Mouse (Mus musculus) midbrain, embryonic 16.5 days (tissue): ENCODE data around the gene Man2b2. TPM values are rescaled to one million over a fixed set of nuclear protein-coding genes. Genes with fewer than 3 reads are reported as not detected.
"Not testable (repeated sequence)": the region's sequence is repeated elsewhere in the genome, so short reads cannot be mapped to it uniquely, and the experiment has no call there.

Experiments
- ATAC-seq: fragments of 200-750 bp; cut with Nextera tagmentation; 2 replicates; pipeline ENCODE4 v1.8.0; 2017; ENCODE audit warnings: moderate TSS enrichment
- H3K27ac ChIP-seq: fragments of 300-500 bp; sonication (generic); 2 replicates; pipeline ENCODE4 v1.5.1; 2014; ENCODE audit warnings: mild to moderate bottlenecking, low read length, mixed read lengths
- H3K27me3 ChIP-seq: fragments of 300-500 bp; sonication (generic); 2 replicates; pipeline ENCODE4 v1.6.1; 2014; ENCODE audit warnings: low read depth, low read length, mixed read lengths; ENCODE audit not compliant: control insufficient read depth, insufficient read depth
- H3K36me3 ChIP-seq: fragments of 300-500 bp; sonication (generic); 2 replicates; pipeline ENCODE4 v1.6.1; 2014; ENCODE audit warnings: mild to moderate bottlenecking, low read length, moderate library complexity, mixed read lengths; ENCODE audit not compliant: control insufficient read depth, insufficient read depth
- H3K4me1 ChIP-seq: fragments of 300-500 bp; sonication (generic); 2 replicates; pipeline ENCODE4 v1.6.1; 2014; ENCODE audit warnings: mild to moderate bottlenecking, low read length, mixed read lengths; ENCODE audit not compliant: control insufficient read depth, insufficient read depth
- H3K4me2 ChIP-seq: fragments of 300-500 bp; sonication (generic); 2 replicates; pipeline ENCODE4 v1.6.1; 2014; ENCODE audit warnings: mild to moderate bottlenecking, low read length, mixed read lengths
- H3K4me3 ChIP-seq: fragments of 300-500 bp; sonication (generic); 2 replicates; pipeline ENCODE4 v1.5.1; 2014; ENCODE audit warnings: low read depth, mild to moderate bottlenecking, low read length, moderate library complexity, mixed read lengths
- H3K9ac ChIP-seq: fragments of 300-500 bp; sonication (generic); 2 replicates; pipeline ENCODE4 v1.6.1; 2014; ENCODE audit warnings: low read depth, low read length, mixed read lengths
- H3K9me3 ChIP-seq: fragments of 300-500 bp; sonication (generic); replicated peaks from 2 replicates; pipeline ENCODE4 v1.6.1; 2014; ENCODE audit warnings: mild to moderate bottlenecking, low read length, mixed read lengths; ENCODE audit not compliant: control insufficient read depth, poor library complexity, severe bottlenecking
- WGBS: fragments of 180-500 bp; shearing (Covaris S2); extraction: QIAGEN DNeasy Blood & Tissue Kit; methylation state at CpG from one replicate; pipeline ENCODE4 v1.1.7; 2014; 5-methylcytosine and 5-hydroxymethylcytosine counted together
- polyA plus RNA-seq: library from polyadenylated mRNA; unstranded; fragments of >200 nt; fragmentation: Nextera tagmentation; extraction: Ambion mirVana; gene quantifications from 2 replicates; pipeline ENCODE4 v1.2.1, GENCODE M21; 2015

The Man2b2 gene
- polyA plus RNA-seq, 1 experiment from 2014 or later: 11.5 TPM

DNA sequence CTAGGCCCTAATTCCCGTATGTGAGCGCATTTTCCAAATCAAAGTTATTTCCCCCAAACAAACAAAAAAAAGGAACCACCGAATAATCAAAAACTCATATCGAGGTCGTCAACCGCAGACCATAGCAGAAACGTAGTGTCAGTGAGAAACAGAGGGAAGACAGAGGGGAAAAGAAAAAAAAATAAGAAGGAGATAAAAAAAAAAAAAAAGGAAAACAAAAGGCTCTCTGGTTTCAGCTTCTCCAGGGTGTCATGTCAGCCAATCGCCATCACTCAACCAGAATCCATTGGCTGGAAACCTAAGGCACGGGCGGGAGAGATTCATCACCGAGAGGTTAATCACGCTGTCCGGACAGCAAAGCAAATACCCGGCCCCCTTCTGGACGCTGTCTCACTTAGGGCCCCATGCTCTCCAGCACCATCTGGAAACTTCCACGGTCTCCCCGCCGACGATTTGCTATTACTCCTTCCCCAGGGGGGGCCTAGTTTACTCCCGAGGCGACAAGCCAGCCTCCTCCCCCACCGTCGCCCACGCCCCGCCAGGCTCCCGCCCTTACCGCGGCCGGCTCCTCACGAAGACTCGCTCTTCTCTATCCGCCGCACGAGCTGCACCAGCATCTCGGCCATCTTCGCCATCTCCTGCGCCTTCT, 34.7 kb downstream of the Man2b2 start:
- not testable (repeated sequence) for H3K4me1 ChIP-seq, H3K36me3 ChIP-seq
- peak overlapping the region; percentile 94 for H3K27ac ChIP-seq

DNA sequence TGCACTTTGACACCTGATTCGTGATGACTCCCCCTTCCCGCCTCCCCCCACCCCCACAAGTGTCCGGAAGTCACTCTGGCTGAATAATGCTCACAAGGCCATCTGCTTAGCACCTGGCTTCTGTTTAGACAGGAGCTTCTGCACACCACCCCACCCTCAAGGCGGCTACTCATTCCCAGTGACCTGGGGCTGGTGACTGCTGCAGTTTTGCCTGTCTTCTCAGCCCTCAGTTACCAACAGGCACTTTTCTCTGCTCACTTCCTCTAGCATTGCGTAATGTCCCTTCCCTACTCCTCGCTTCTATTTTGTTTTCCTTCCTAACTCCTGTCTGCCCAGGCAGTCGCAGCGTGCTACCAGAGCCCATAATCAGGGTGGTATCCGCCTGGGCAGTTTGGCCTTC, 38.6 kb downstream of the Man2b2 start:
- Histone ChIP-seq H3K4me3 (no peak overlapping the region), H3K4me1 (peaks cover 7% of the 10 kb centered on the region), H3K36me3 (peaks cover 4% of the 10 kb centered on the region; the same call in 1 of the 2 replicates), H3K4me2 (no peak overlapping the region), H3K9me3 (no peaks in the 10 kb centered on the region), H3K27me3 (no peaks in the 10 kb centered on the region), H3K27ac (no peak overlapping the region), H3K9ac (no peak overlapping the region)
- WGBS: 84% methylated on average over 9 of the region's 9 CpGs
- ATAC-seq: no peak

More for the DNA sequence above, 34.7 kb downstream of the Man2b2 start:
- WGBS: 5% methylated on average over 34 of the region's 37 CpGs
- not testable (repeated sequence) for H3K9me3 ChIP-seq, H3K27me3 ChIP-seq
- peak overlapping the region; percentile 72 for H3K4me3 ChIP-seq
- peak; percentile 61 for ATAC-seq
- peak overlapping the region; percentile 80 for H3K9ac ChIP-seq
- peak overlapping the region; percentile 59 for H3K4me2 ChIP-seq

- Histone ChIP-seq H3K27me3 (no peaks in the 10 kb centered on the region), H3K4me3 (no peak overlapping the region), H3K9me3 (no peaks in the 10 kb centered on the region), H3K4me1 (no peaks in the 10 kb centered on the region), H3K27ac (no peak overlapping the region), H3K4me2 (no peak overlapping the region), H3K9ac (no peak overlapping the region), H3K36me3 (no peaks in the 10 kb centered on the region)
- 94% methylated on average over 5 of the region's 5 CpGs for WGBS
- ATAC-seq: no peak
Observed at GRCm38 (mm10) chr5:36786052-36786451, 44.4 kb downstream of the Man2b2 start.

- no peak overlapping the region for H3K4me2 ChIP-seq
- no peaks in the 10 kb centered on the region for H3K4me1 ChIP-seq
- H3K27ac ChIP-seq: no peak overlapping the region
- no peaks in the 10 kb centered on the region for H3K27me3 ChIP-seq
- ATAC-seq: no peak
- H3K4me3 ChIP-seq: no peak overlapping the region
- no peak overlapping the region for H3K9ac ChIP-seq
- WGBS: 92% methylated on average over 2 of the region's 2 CpGs
- no peaks in the 10 kb centered on the region for H3K36me3 ChIP-seq
- no peaks in the 10 kb centered on the region; the same call in 1 of the 2 replicates for H3K9me3 ChIP-seq
Observed at GRCm38 (mm10) chr5:36779512-36779911, 50.9 kb downstream of the Man2b2 start.

DNA sequence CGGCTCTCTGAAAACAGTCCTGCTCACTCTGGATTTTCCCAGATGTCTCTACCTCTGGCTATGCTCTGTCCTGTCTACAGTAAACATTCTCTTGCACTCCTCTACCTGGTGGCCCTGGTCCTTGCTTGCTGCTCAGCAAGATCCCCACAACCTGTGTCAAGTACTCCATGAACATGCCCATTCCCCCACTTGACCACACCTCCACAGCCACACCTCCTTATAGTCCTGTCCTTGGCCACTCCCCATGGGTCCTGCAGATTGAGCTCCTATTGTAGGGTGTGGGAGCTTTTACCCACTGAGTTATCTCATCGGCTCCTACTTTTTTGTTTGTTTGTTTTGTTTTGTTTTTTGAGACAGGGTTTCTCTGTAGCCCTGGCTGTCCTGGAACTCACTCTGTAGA, 51.6 kb downstream of the Man2b2 start:
- H3K4me2 ChIP-seq: no peak overlapping the region
- H3K9me3 ChIP-seq: no peaks in the 10 kb centered on the region; the same call in 1 of the 2 replicates
- no peaks in the 10 kb centered on the region for H3K4me1 ChIP-seq
- ATAC-seq: no peak
- no peak overlapping the region for H3K9ac ChIP-seq
- WGBS: 100% methylated on average over 1 of the region's 2 CpGs
- no peak overlapping the region for H3K4me3 ChIP-seq
- no peaks in the 10 kb centered on the region for H3K36me3 ChIP-seq
- H3K27ac ChIP-seq: no peak overlapping the region
- no peaks in the 10 kb centered on the region for H3K27me3 ChIP-seq

DNA sequence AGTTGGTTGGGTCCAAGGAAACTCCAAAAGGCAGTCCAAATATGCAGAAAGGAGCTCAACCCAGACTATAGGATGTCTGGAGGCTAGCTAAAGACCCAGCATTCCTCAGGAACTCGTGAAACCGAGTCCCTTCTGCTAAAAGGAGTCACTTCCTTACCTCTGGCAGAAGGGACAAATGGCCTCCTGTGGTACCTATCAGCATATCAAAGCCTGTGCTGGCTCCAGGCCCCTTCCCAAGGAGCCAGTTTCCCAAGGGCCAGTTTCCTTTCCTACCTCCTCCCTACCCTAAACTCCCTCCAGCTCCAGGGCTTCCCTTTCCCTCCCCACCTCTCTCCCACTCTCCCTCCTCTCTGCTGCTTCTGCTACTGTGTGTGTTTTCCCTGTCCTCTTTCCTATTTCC, 53.3 kb downstream of the Man2b2 start:
- no peak overlapping the region for H3K4me3 ChIP-seq
- no peaks in the 10 kb centered on the region for H3K36me3 ChIP-seq
- H3K9me3 ChIP-seq: no peaks in the 10 kb centered on the region; the same call in 1 of the 2 replicates
- no peak overlapping the region for H3K27ac ChIP-seq
- no peaks in the 10 kb centered on the region for H3K27me3 ChIP-seq
- no peak overlapping the region for H3K4me2 ChIP-seq
- ATAC-seq: no peak
- WGBS: 12% methylated on average over 2 of the region's 2 CpGs
- H3K4me1 ChIP-seq: no peaks in the 10 kb centered on the region
- no peak overlapping the region for H3K9ac ChIP-seq

DNA sequence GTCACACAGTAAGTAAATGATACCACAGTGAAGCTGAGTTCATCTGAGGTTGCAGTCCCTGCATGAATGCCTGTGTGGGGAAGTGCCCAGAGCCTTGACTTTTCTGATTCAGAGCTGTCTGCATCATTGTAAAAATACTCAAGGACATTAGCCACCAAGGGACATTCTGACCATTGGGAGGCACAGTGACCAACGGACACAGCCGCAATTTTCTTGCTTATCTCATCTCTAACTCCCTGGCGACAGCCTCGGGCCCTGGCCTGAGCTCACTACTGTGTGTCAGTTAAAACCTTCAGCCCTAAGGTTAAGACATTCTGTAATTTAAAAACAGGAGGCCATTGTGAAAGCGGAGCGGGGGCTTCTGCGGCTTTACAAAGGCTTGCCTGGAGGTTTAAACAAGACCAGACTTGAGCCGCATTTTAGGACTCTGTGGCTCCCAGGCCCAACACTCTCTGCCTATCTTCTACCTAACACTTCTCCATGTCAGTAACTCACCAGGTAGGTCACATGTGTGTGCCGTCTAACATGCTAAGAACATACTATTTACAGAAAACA, 54.4 kb downstream of the Man2b2 start:
- Histone ChIP-seq H3K27ac (no peak overlapping the region), H3K4me3 (no peak overlapping the region), H3K9me3 (no peaks in the 10 kb centered on the region; the same call in 1 of the 2 replicates), H3K36me3 (no peaks in the 10 kb centered on the region), H3K4me2 (no peak overlapping the region), H3K4me1 (no peaks in the 10 kb centered on the region), H3K9ac (no peak overlapping the region), H3K27me3 (no peaks in the 10 kb centered on the region)
- 24% methylated on average over 9 of the region's 9 CpGs for WGBS
- no peak for ATAC-seq

- Histone ChIP-seq H3K4me2 (no peak overlapping the region), H3K9ac (no peak overlapping the region), H3K9me3 (no peaks in the 10 kb centered on the region), H3K27ac (no peak overlapping the region), H3K4me1 (no peaks in the 10 kb centered on the region), H3K4me3 (no peak overlapping the region), H3K27me3 (no peaks in the 10 kb centered on the region), H3K36me3 (no peaks in the 10 kb centered on the region)
- 84% methylated on average over 2 of the region's 2 CpGs for WGBS
- no peak for ATAC-seq
Observed at GRCm38 (mm10) chr5:36775317-36775716, 55.1 kb downstream of the Man2b2 start.

DNA sequence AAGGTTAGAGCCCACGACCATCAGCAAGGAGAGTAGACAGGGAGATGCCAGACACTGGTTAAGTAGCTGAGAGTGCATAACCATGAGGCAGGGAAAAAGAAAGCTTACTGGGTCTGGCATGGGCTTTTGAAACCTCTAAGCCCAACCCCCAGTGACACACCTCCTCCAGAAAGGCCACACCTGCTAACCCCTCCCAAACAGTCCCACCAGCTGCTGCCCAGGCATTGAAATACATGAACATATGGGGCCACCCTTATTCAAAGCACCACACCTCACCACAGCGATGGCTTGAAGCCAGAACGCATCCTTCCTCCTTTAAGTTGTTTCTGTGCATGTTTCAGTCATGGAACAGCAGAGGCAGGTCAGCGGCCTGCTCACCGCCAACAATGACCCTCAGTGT, 57.9 kb downstream of the Man2b2 start:
- Histone ChIP-seq H3K9me3 (no peaks in the 10 kb centered on the region), H3K27ac (no peak overlapping the region), H3K36me3 (no peaks in the 10 kb centered on the region), H3K4me1 (peaks cover 1% of the 10 kb centered on the region; the same call in 1 of the 2 replicates), H3K9ac (no peak overlapping the region), H3K4me2 (no peak overlapping the region), H3K4me3 (no peak overlapping the region), H3K27me3 (no peaks in the 10 kb centered on the region)
- 75% methylated on average over 5 of the region's 5 CpGs for WGBS
- ATAC-seq: no peak
